Mouse (Mus musculus): ENCODE measurements at regions not wholly inside any gene's neighbourhood (a gene's known extent, or its start where the extent isn't known, plus 50 kb on each side); places are given as distances from the start of the nearest gene placed in this dataset.

DNA sequence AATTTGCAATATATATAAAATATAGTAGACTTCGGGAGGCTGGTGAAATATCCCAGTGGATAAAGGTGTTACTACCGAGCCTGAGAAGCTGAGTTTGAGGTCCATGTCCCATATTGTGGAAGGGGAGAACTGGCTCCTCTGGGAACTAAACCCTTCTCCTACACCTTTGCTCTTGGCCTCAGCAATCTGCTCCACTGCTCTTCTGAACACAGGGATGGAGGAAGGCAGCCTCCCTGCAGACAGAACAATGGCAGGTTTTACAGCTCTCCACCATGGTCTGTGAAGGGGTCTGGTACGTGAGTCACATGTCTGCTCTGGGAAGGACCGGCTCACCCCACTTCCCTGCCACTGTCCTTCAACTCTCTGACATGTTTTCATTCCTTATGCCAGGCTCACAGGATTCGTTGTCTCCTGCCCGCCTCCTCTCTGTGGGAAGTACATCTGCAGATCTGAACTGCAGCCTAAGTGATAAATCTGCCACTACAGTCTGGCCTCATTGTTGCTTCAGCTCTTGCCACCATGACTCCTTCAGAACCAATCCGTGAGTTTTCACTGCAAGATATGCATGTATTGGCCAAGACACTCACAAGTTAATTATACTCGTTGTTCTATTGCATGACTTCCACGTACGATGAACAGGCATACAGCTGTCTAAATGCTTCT lies 220.0 kb upstream of the Gm9767 start:
- WGBS: 65% methylated on average over 10 of the region's 10 CpGs
- Histone ChIP-seq H3K36me3 (ENCODE audit: control insufficient read depth, insufficient read depth, low read length) (no peaks in the 10 kb centered on the region), H3K4me3 (replicated peaks; ENCODE audit: low read length) (no peak overlapping the region), H3K4me1 (ENCODE audit: control insufficient read depth, insufficient read depth, low read length) (no peaks in the 10 kb centered on the region), H3K27ac (ENCODE audit: low read length) (no peak overlapping the region), H3K9me3 (replicated peaks; ENCODE audit: control insufficient read depth, low read length) (0 out of 2 replicates have a peak, but pooled peaks cover 3% of the 10 kb centered on the region), H3K9ac (ENCODE audit: low read length) (no peak overlapping the region), H3K27me3 (ENCODE audit: control insufficient read depth, insufficient read depth, low read length) (no peaks in the 10 kb centered on the region), H3K4me2 (ENCODE audit: low read depth, low read length) (no peak overlapping the region)
- no peak for ATAC-seq (ENCODE audit: insufficient read depth, low FRiP score)

DNA sequence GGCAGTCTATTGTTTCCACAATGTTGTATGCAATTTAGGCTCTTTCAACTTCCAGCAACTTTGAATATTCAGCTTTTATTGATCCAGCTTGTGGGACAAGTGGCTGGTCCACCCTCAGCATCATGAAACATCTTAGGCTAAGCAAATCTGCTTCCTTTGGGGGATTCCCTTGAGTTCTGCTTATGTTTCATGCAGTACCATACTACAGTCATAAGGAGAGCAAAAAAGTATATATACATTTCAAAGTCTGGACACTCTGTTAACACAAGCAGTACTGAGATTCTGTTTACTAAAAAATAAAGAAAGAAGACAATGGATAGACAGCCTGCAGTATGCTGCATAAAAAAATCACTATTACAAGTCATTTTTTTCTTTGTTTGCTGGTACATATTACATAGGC lies 233.7 kb upstream of the Gm9767 start:
- ATAC-seq (ENCODE audit: insufficient read depth, low FRiP score): no peak
- Histone ChIP-seq H3K4me3 (replicated peaks; ENCODE audit: low read length) (no peak overlapping the region), H3K27ac (ENCODE audit: low read length) (no peak overlapping the region), H3K4me2 (ENCODE audit: low read depth, low read length) (no peak overlapping the region), H3K36me3 (ENCODE audit: control insufficient read depth, insufficient read depth, low read length) (no peaks in the 10 kb centered on the region), H3K9me3 (replicated peaks; ENCODE audit: control insufficient read depth, low read length) (no peaks in the 10 kb centered on the region), H3K9ac (ENCODE audit: low read length) (no peak overlapping the region), H3K4me1 (ENCODE audit: control insufficient read depth, insufficient read depth, low read length) (no peaks in the 10 kb centered on the region), H3K27me3 (ENCODE audit: control insufficient read depth, insufficient read depth, low read length) (no peaks in the 10 kb centered on the region)

DNA sequence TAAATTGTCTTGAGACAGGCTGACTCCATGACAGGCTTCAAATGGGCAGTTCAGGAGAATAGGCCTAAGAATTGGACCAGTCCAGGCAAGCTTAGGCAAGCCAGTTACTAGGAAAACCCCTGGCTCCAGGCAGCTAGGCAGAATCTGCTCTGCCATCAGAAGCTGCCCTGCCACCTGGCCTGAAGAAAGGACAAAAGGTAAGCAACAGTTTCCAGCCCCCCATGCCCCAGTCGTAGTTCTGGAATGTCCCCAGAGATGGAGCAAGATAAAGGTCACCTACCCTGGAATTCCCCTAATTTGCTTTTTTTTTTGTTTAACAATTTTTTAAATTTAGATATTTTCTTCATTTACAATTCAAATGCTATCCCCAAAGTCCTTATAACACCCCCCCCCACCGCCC lies 248.8 kb upstream of the Gm9767 start:
- 71% methylated on average over 2 of the region's 2 CpGs for WGBS
- H3K9ac ChIP-seq (ENCODE audit: low read length): no peak overlapping the region
- ATAC-seq (ENCODE audit: insufficient read depth, low FRiP score): no peak
- H3K4me2 ChIP-seq (ENCODE audit: low read depth, low read length): no peak overlapping the region
- H3K36me3 ChIP-seq (ENCODE audit: control insufficient read depth, insufficient read depth, low read length): no peaks in the 10 kb centered on the region
- no peaks in the 10 kb centered on the region for H3K27me3 ChIP-seq (ENCODE audit: control insufficient read depth, insufficient read depth, low read length)
- H3K9me3 ChIP-seq (replicated peaks; ENCODE audit: control insufficient read depth, low read length): 0 out of 2 replicates have a peak, but pooled peaks cover 5% of the 10 kb centered on the region
- no peak overlapping the region for H3K27ac ChIP-seq (ENCODE audit: low read length)
- no peak overlapping the region for H3K4me3 ChIP-seq (replicated peaks; ENCODE audit: low read length)
- no peaks in the 10 kb centered on the region for H3K4me1 ChIP-seq (ENCODE audit: control insufficient read depth, insufficient read depth, low read length)

DNA sequence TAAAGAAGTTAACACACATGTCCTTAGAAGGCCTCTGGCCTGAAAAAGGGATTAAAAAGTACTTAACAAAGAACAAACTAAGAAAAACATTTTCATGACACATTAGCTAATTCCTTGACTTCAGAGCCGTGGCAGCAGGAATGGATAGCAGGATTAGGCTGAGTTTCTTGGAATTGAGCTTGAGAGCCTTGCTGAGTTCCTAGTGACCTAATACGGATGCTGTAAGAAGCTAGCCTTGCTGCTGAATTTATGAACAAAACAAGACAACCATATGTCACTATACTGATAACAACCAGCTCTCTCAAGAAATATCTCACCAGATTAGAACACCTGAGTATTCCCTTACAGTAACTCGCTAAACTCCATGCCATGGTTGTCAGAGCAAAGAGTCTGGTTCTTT lies 268.2 kb upstream of the Smlr1 start:
- peak; percentile 66; the same call in 1 of the 2 replicates for ATAC-seq (ENCODE audit: insufficient read depth, low FRiP score)
- WGBS: 42% methylated on average over 3 of the region's 3 CpGs

DNA sequence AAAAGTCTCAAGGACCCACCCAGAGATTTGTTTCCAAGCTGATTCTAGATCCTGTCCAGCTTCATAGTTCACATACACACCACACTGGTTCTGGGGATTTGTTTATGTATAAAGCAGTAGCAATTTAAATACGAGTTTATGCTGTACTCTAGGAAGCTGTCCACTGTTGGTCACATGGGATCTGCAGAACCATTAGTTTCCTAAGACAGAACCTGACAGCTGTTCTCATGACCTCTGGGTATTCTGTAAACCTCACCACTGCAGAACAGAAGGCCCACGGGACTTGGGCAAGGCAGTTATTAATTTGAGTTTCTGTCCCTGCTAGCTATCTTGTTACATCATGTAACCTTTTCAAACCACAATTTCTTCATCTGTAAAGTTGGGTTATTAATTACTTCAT lies 265.4 kb upstream of the Smlr1 start:
- no peak for ATAC-seq (ENCODE audit: insufficient read depth, low FRiP score)
- H3K27ac ChIP-seq (ENCODE audit: low read length): no peak overlapping the region
- 44% methylated on average over 2 of the region's 2 CpGs for WGBS
- H3K36me3 ChIP-seq (ENCODE audit: control insufficient read depth, insufficient read depth, low read length): no peaks in the 10 kb centered on the region
- no peak overlapping the region for H3K4me3 ChIP-seq (replicated peaks; ENCODE audit: low read length)
- H3K9ac ChIP-seq (ENCODE audit: low read length): no peak overlapping the region
- H3K4me1 ChIP-seq (ENCODE audit: control insufficient read depth, insufficient read depth, low read length): 0 out of 2 replicates have a peak, but pooled peaks cover 7% of the 10 kb centered on the region
- H3K4me2 ChIP-seq (ENCODE audit: low read depth, low read length): no peak overlapping the region
- no peaks in the 10 kb centered on the region for H3K9me3 ChIP-seq (replicated peaks; ENCODE audit: control insufficient read depth, low read length)
- no peaks in the 10 kb centered on the region for H3K27me3 ChIP-seq (ENCODE audit: control insufficient read depth, insufficient read depth, low read length)

More for the DNA sequence above, 268.2 kb upstream of the Smlr1 start:
- Histone ChIP-seq H3K27ac (ENCODE audit: low read length) (peak overlapping the region; percentile 12; the same call in 1 of the 2 replicates), H3K9me3 (replicated peaks; ENCODE audit: control insufficient read depth, low read length) (no peaks in the 10 kb centered on the region), H3K36me3 (ENCODE audit: control insufficient read depth, insufficient read depth, low read length) (no peaks in the 10 kb centered on the region), H3K9ac (ENCODE audit: low read length) (no peak overlapping the region), H3K4me2 (ENCODE audit: low read depth, low read length) (no peak overlapping the region), H3K27me3 (ENCODE audit: control insufficient read depth, insufficient read depth, low read length) (no peaks in the 10 kb centered on the region), H3K4me1 (ENCODE audit: control insufficient read depth, insufficient read depth, low read length) (0 out of 2 replicates have a peak, but pooled peaks cover 7% of the 10 kb centered on the region), H3K4me3 (replicated peaks; ENCODE audit: low read length) (no peak overlapping the region)

DNA sequence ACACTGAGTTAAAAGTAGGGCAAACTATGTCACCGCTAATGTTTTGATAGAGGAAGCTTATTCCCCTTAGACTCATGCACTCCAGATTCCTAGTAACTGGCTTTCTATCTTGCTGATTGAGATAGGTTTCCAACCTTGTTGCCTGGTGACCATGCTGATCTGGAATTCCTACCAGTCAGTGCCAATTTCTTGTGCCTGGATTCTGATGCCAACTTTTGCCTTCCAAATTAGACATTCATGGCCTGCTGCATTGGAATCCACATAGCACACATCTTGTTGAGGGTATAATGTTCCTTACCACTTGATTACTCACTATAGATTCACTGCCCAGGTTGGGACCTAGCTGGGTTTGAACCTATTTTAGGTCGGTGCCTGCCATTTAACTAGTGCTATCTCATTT lies 262.8 kb upstream of the Smlr1 start:
- WGBS: 93% methylated on average over 2 of the region's 2 CpGs
- Histone ChIP-seq H3K4me3 (replicated peaks; ENCODE audit: low read length) (no peak overlapping the region), H3K36me3 (ENCODE audit: control insufficient read depth, insufficient read depth, low read length) (no peaks in the 10 kb centered on the region), H3K9ac (ENCODE audit: low read length) (no peak overlapping the region), H3K27me3 (ENCODE audit: control insufficient read depth, insufficient read depth, low read length) (no peaks in the 10 kb centered on the region), H3K4me2 (ENCODE audit: low read depth, low read length) (no peak overlapping the region), H3K9me3 (replicated peaks; ENCODE audit: control insufficient read depth, low read length) (no peaks in the 10 kb centered on the region), H3K4me1 (ENCODE audit: control insufficient read depth, insufficient read depth, low read length) (no peaks in the 10 kb centered on the region), H3K27ac (ENCODE audit: low read length) (no peak overlapping the region)
- ATAC-seq (ENCODE audit: insufficient read depth, low FRiP score): no peak

DNA sequence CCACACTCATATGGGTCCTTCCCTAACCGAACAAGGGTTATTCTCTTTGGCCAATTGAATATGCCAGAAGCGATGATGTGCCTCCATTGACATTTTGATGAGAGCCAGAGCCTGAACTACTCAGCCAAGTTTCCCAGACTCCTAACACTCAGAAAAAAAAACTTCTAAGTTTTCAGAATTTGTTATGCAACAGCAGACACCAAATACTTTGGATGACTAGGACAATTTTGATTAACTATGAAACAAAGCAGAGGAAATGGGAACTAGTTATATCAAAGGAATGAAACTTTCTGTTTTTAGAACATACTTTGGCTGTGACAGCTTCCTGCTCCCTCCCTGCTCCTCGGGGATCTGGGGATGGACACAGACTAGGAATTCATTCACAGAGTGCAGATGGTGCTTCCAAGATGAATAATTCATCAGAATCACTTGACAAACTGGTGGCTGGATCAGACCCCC lies 254.3 kb upstream of the Smlr1 start:
- WGBS: 52% methylated on average over 3 of the region's 3 CpGs
- H3K4me1 ChIP-seq (ENCODE audit: control insufficient read depth, insufficient read depth, low read length): no peaks in the 10 kb centered on the region
- ATAC-seq (ENCODE audit: insufficient read depth, low FRiP score): 0 out of 2 replicates have a peak, but pooled peaks have one; percentile 25

DNA sequence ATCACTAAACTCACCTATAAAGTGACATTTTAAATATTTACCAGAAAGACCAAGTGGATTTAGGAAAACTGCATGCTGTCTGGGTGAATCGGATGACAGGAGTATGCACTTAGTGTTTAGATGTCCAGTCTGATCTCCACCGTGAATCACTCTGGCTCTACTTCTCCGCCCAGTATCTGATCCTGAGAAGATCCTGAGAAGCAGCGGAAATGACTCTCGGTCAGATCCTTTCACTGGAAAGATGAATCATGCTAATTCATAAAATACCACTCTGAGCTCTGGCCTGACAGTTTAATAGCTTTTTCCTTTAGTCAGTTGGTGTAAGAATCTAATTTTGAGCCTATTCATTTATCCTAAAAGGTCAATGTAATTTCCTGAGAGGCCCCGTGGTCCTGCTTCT lies 252.6 kb upstream of the Smlr1 start:
- H3K4me1 ChIP-seq (ENCODE audit: control insufficient read depth, insufficient read depth, low read length): no peaks in the 10 kb centered on the region
- no peak overlapping the region for H3K27ac ChIP-seq (ENCODE audit: low read length)
- 39% methylated on average over 6 of the region's 6 CpGs for WGBS
- ATAC-seq (ENCODE audit: insufficient read depth, low FRiP score): no peak
- no peak overlapping the region for H3K4me3 ChIP-seq (replicated peaks; ENCODE audit: low read length)
- no peak overlapping the region for H3K4me2 ChIP-seq (ENCODE audit: low read depth, low read length)
- no peaks in the 10 kb centered on the region for H3K36me3 ChIP-seq (ENCODE audit: control insufficient read depth, insufficient read depth, low read length)
- H3K27me3 ChIP-seq (ENCODE audit: control insufficient read depth, insufficient read depth, low read length): no peaks in the 10 kb centered on the region
- H3K9ac ChIP-seq (ENCODE audit: low read length): no peak overlapping the region
- no peaks in the 10 kb centered on the region for H3K9me3 ChIP-seq (replicated peaks; ENCODE audit: control insufficient read depth, low read length)

More for the DNA sequence above, 254.3 kb upstream of the Smlr1 start:
- Histone ChIP-seq H3K4me3 (replicated peaks; ENCODE audit: low read length) (no peak overlapping the region), H3K9ac (ENCODE audit: low read length) (no peak overlapping the region), H3K4me2 (ENCODE audit: low read depth, low read length) (no peak overlapping the region), H3K27ac (ENCODE audit: low read length) (no peak overlapping the region), H3K27me3 (ENCODE audit: control insufficient read depth, insufficient read depth, low read length) (no peaks in the 10 kb centered on the region), H3K9me3 (replicated peaks; ENCODE audit: control insufficient read depth, low read length) (no peaks in the 10 kb centered on the region), H3K36me3 (ENCODE audit: control insufficient read depth, insufficient read depth, low read length) (no peaks in the 10 kb centered on the region)

DNA sequence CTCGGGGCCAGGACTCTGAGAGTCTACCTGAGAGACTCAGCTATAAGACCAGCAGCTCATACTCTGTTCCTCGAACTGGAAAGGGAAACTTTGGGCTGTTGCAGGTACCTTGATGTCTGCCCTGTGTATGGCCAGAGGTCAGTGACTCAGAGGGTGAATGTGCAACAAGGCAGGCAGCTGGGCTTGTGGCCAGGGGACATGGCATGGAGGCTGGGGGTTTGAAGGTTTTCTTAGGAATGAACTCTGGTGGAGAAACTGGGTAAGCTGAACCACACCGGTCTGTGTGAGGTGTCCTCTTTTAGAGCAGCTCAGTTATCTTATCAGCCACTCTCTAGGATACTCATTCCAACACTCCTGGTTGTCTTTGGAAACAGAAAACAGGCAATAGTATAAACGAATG lies 251.9 kb upstream of the Smlr1 start:
- Histone ChIP-seq H3K36me3 (ENCODE audit: control insufficient read depth, insufficient read depth, low read length) (no peaks in the 10 kb centered on the region), H3K27me3 (ENCODE audit: control insufficient read depth, insufficient read depth, low read length) (no peaks in the 10 kb centered on the region), H3K4me2 (ENCODE audit: low read depth, low read length) (no peak overlapping the region), H3K4me3 (replicated peaks; ENCODE audit: low read length) (no peak overlapping the region), H3K9ac (ENCODE audit: low read length) (no peak overlapping the region), H3K27ac (ENCODE audit: low read length) (no peak overlapping the region), H3K4me1 (ENCODE audit: control insufficient read depth, insufficient read depth, low read length) (no peaks in the 10 kb centered on the region), H3K9me3 (replicated peaks; ENCODE audit: control insufficient read depth, low read length) (no peaks in the 10 kb centered on the region)
- ATAC-seq (ENCODE audit: insufficient read depth, low FRiP score): no peak
- WGBS: 48% methylated on average over 4 of the region's 4 CpGs

All from stomach, embryonic 16.5 days (tissue).